Mouse (Mus musculus): ENCODE results near the gene Cphx1. TPM values are rescaled to one million over a fixed set of nuclear protein-coding genes. Genes with fewer than 3 reads are reported as not detected.
"Not testable (repeated sequence)": the region's sequence is repeated elsewhere in the genome, so short reads cannot be mapped to it uniquely, and the experiment has no call there.

The Cphx1 gene
- polyA plus RNA-seq (2012; rRNA removed) = not detected in 2 replicates

- not testable (repeated sequence) for DNase-seq (ENCODE audit: extremely low spot score in 1 of 2, low spot score in 1 of 2)
These were observed at the start of gene Cphx1 for GRCm38 (mm10) chr14:25938004-25938403. Gene Cphx1, plus strand, starts transcription at chr14:25938304.

- DNase-seq (ENCODE audit: extremely low spot score in 1 of 2, low spot score in 1 of 2) = not testable (repeated sequence)
These were observed 43.5 kb upstream of the Cphx1 start for GRCm38 (mm10) chr14:25894566-25894965.

GRCm38 (mm10) chr14:25895686-25896085 is 42.4 kb upstream of the Cphx1 start:
- not testable (repeated sequence) for DNase-seq (ENCODE audit: extremely low spot score in 1 of 2, low spot score in 1 of 2)

GRCm38 (mm10) chr14:25903000-25903399 is 35.1 kb upstream of the Cphx1 start, which contains the start of gene Plac9a:
Gene Plac9a, minus strand, starts transcription at chr14:25903100.
- DNase-seq (ENCODE audit: extremely low spot score in 1 of 2, low spot score in 1 of 2) = not testable (repeated sequence)

- DNase-seq (ENCODE audit: extremely low spot score in 1 of 2, low spot score in 1 of 2) = peak in 1 of 2 experiments; percentile 0
These were observed 32.9 kb upstream of the Cphx1 start for GRCm38 (mm10) chr14:25905243-25905642.

GRCm38 (mm10) chr14:25907272-25907671 is 30.8 kb upstream of the Cphx1 start:
- DNase-seq (ENCODE audit: extremely low spot score in 1 of 2, low spot score in 1 of 2) = not testable (repeated sequence)

GRCm38 (mm10) chr14:25908976-25909375 is 29.1 kb upstream of the Cphx1 start:
- not testable (repeated sequence) for DNase-seq (ENCODE audit: extremely low spot score in 1 of 2, low spot score in 1 of 2)

- not testable (repeated sequence) for DNase-seq (ENCODE audit: extremely low spot score in 1 of 2, low spot score in 1 of 2)
These were observed 19.5 kb upstream of the Cphx1 start for GRCm38 (mm10) chr14:25918427-25919170.

GRCm38 (mm10) chr14:25926814-25927561 is 11.1 kb upstream of the Cphx1 start:
- DNase-seq (ENCODE audit: extremely low spot score in 1 of 2, low spot score in 1 of 2) = not testable (repeated sequence)

GRCm38 (mm10) chr14:25927562-25927881 is 10.6 kb upstream of the Cphx1 start, which contains the start of gene Tmem254a:
Gene Tmem254a, minus strand, starts transcription at chr14:25927672.
- not testable (repeated sequence) for DNase-seq (ENCODE audit: extremely low spot score in 1 of 2, low spot score in 1 of 2)

GRCm38 (mm10) chr14:25936867-25937630 is 1.1 kb upstream of the Cphx1 start:
- DNase-seq (ENCODE audit: extremely low spot score in 1 of 2, low spot score in 1 of 2) = not testable (repeated sequence)

GRCm38 (mm10) chr14:25957861-25958260 is 19.8 kb downstream of the Cphx1 start:
- DNase-seq (ENCODE audit: extremely low spot score in 1 of 2, low spot score in 1 of 2) = not testable (repeated sequence)

- DNase-seq (ENCODE audit: extremely low spot score in 1 of 2, low spot score in 1 of 2) = not testable (repeated sequence)
These were observed 40.5 kb downstream of the Cphx1 start, which contains the start of gene Duxbl1 for GRCm38 (mm10) chr14:25978371-25979241. Gene Duxbl1, plus strand, starts transcription at chr14:25978577.

GRCm38 (mm10) chr14:25979242-25979941 is 41.3 kb downstream of the Cphx1 start:
- DNase-seq (ENCODE audit: extremely low spot score in 1 of 2, low spot score in 1 of 2) = not testable (repeated sequence)

- not testable (repeated sequence) for DNase-seq (ENCODE audit: extremely low spot score in 1 of 2, low spot score in 1 of 2)
These were observed 43.8 kb downstream of the Cphx1 start for GRCm38 (mm10) chr14:25981880-25982279.

Measured in frontal cortex, adult 2 months (tissue).